Mouse (Mus musculus): Measurements from ENCODE around the gene Cux2. TPM values are rescaled to one million over a fixed set of nuclear protein-coding genes. Genes with fewer than 3 reads are reported as not detected.

The Cux2 gene
- total and polyA plus RNA-seq, 3 experiments: 0.17 TPM; not detected in 2

DNA sequence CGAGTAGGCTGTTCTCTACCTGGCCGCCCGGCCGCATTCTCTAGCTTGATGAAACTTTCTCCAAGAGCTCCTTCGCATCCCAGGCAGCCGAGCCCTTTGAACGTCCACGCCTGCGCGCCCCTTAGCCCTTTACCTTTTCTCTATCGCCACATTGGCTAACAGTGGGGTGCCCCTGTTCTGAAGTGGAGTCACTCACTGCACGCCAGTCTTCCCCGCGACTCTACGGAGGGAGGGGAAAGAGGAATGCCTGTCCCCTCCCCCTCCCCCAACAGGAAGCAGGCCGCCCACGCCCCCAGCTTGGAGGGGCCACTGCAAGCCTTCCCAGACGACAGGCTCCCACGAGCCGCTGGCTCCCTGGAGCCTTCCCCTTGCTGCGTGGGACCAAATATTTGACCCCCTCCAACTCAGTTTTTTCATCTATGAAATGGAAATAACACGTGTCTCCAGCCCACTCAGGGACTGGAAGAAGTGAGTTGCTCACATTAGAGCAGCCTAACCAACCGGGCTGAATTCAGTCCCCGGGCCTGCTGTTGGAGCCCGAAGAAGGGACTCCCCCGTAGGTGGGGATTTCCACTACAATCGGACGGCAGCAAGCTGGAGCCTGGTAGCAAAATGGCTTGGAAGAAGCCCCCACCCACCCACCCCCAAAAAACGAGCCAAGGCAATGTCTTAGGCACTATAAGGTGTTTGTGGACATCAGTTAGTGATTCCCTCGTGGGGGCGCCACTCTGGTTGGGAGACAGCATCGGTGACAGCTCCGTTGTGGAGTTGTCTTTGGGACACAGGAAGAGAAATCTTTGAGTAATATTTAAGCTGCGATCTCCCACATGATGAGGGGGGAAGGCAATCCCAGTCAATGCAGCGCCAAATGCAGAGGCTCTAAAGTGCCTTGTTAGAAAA lies 212.2 kb downstream of the Cux2 start, which contains the start of gene Sh2b3 (continued):
- TF ChIP-seq CHD1 (IDR thresholded peaks at IDR 0.05; ENCODE audit: low read depth, low read length): peak; percentile 84; the same call in 1 of the 2 replicates

DNA sequence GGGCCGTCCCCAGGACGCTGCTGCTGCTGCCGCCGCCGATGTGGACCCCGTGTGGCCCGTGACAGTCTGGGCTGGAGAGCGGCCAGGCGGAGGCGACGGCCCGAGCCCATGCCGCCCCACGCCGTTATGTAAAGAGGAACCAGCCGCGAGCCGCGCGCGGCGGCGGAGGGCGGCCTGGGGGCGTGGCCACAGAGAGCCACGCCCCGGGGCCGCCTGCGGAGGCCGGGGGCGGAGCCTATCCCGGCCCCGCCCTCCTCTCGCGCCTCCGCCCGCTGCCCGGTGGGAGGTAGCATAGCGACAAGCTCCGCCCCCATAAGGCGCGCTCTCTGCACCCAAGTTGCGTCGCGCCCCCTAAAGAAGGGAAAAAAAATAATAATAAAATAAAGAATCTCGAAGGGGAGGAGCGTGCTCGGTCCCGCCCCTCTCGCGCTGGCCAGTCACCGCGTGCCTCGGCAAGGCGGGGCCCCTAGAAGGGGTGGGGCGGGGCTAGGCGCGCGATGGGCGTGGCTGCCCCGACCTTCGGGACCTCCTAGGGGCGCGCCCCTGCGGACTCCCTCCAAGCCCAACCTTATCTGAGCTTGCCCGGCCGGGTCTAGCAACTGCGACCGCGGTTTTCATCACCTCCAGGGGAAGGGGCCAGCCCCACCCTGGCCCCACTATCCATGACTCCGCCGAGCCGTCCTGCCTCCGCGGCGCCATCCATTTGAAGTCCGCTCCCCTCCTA lies 213.0 kb downstream of the Cux2 start:
- peak overlapping the region; percentile 82 for H3K4me2 ChIP-seq (ENCODE audit: insufficient read depth, low read depth, poor library complexity, severe bottlenecking)
- peaks cover 20 to 31% of the 10 kb centered on the region in 2 experiments for H3K4me1 ChIP-seq (ENCODE audit: control insufficient read depth in 1 of 2, insufficient read depth in 2 of 2)
- TF ChIP-seq MYC (IDR thresholded peaks at IDR 0.05; ENCODE audit: low read depth, low read length) (no peak), JUN (IDR thresholded peaks at IDR 0.05; ENCODE audit: insufficient read depth, low read depth, low read length) (no peak), HCFC1 (IDR thresholded peaks at IDR 0.05; ENCODE audit: low read depth, low read length) (no peak), ZNF384 (IDR thresholded peaks at IDR 0.05; ENCODE audit: low read depth, low read length) (peak; percentile 81), ZKSCAN1 (IDR thresholded peaks at IDR 0.05; ENCODE audit: borderline replicate concordance, low read depth, low read length) (no peak), ZMIZ1 (IDR thresholded peaks at IDR 0.05; ENCODE audit: low read depth, low read length) (peak; percentile 92), NELFE (IDR thresholded peaks at IDR 0.05; ENCODE audit: low read depth, low read length) (peak; percentile 93), CHD2 (IDR thresholded peaks at IDR 0.05; ENCODE audit: low read length) (no peak), BHLHE40 (IDR thresholded peaks at IDR 0.05; ENCODE audit: low read depth, low read length) (no peak), RCOR1 (conservative IDR thresholded peaks at IDR 0.05; ENCODE audit: low read depth, low read length) (no peak), POLR2AphosphoS2 (IDR thresholded peaks at IDR 0.05; ENCODE audit: low read depth, low read length) (peak; percentile 71), SIN3A (IDR thresholded peaks at IDR 0.05; ENCODE audit: low read length) (no peak; the same call in 1 of the 2 replicates), UBTF (IDR thresholded peaks at IDR 0.05; ENCODE audit: low read depth, low read length) (no peak; the same call in 1 of the 2 replicates), MAZ (IDR thresholded peaks at IDR 0.05; ENCODE audit: low read depth, low read length) (peak; percentile 85), E2F4 (IDR thresholded peaks at IDR 0.05; ENCODE audit: insufficient replicate concordance, low read depth, low read length) (no peak), CTCF (conservative IDR thresholded peaks at IDR 0.05 in 1 of 2, IDR thresholded peaks at IDR 0.05 in 1 of 2; ENCODE audit: low read depth in 2 of 2, low read length in 2 of 2) (no peak), PAX5 (IDR thresholded peaks at IDR 0.05; ENCODE audit: low read length) (no peak), EP300 (IDR thresholded peaks at IDR 0.05; ENCODE audit: low read length) (no peak), JUND (conservative IDR thresholded peaks at IDR 0.05; ENCODE audit: low read depth, low read length) (no peak), USF1 (IDR thresholded peaks at IDR 0.05; ENCODE audit: low read depth, low read length) (no peak), KAT2A (IDR thresholded peaks at IDR 0.05; ENCODE audit: insufficient replicate concordance, low read length) (no peak), MXI1 (IDR thresholded peaks at IDR 0.05; ENCODE audit: low read depth, low read length) (peak; percentile 46), NRF1 (IDR thresholded peaks at IDR 0.05; ENCODE audit: low read depth, low read length) (0 out of 2 replicates have a peak, but pooled peaks have one; percentile 14), TCF12 (IDR thresholded peaks at IDR 0.05; ENCODE audit: low read depth, low read length) (peak; percentile 76), CHD1 (IDR thresholded peaks at IDR 0.05; ENCODE audit: low read depth, low read length) (no peak), USF2 (conservative IDR thresholded peaks at IDR 0.05; ENCODE audit: low read depth, low read length) (no peak), ETS1 (conservative IDR thresholded peaks at IDR 0.05; ENCODE audit: low read depth, low read length) (no peak), RAD21 (IDR thresholded peaks at IDR 0.05; ENCODE audit: low read depth, low read length) (no peak), POLR2A (IDR thresholded peaks at IDR 0.05; ENCODE audit: low read depth, low read length) (peak; percentile 88), TBP (conservative IDR thresholded peaks at IDR 0.05; ENCODE audit: low read depth, low read length) (0 out of 2 replicates have a peak, but pooled peaks have one; percentile 4), MAX (IDR thresholded peaks at IDR 0.05; ENCODE audit: low read length) (0 out of 2 replicates have a peak, but pooled peaks have one; percentile 32), ELF1 (IDR thresholded peaks at IDR 0.05; ENCODE audit: low read depth, low read length) (no peak), IRF4 (IDR thresholded peaks at IDR 0.05; ENCODE audit: low read depth, low read length) (no peak)
- peak overlapping the region; percentile 94 for H3K27ac ChIP-seq (ENCODE audit: insufficient read depth, low read depth)
- in situ Hi-C loops (cut with MboI; ENCODE audit: low pct_ligation_motif_present, low pct_unique_long_range_greater_than_20kb, low sequenced_read_pairs): no loop called here
- peaks cover 8 to 9% of the 10 kb centered on the region in 2 experiments for H3K36me3 ChIP-seq (replicated peaks in 1 of 2; ENCODE audit: control insufficient read depth in 1 of 2, insufficient read depth in 1 of 2, low read length in 1 of 2)
- peaks cover 38% of the 10 kb centered on the region for H3K79me2 ChIP-seq (replicated peaks; ENCODE audit: control insufficient read depth, extremely low read depth, insufficient read depth, poor library complexity, severe bottlenecking)
- dilution Hi-C loops (cut with MboI; ENCODE audit: extremely low pct_ligation_motif_present, extremely low pct_unique_long_range_greater_than_20kb, low sequenced_read_pairs): no loop called here
- H3K4me3 ChIP-seq (replicated peaks in 1 of 3; ENCODE audit: low read depth in 2 of 3, low read length in 2 of 3, poor library complexity in 1 of 3): peak overlapping the region; percentile 61 to 86 (median 78)
- H3K9me3 ChIP-seq (replicated peaks; ENCODE audit: low read length): peaks cover 8% of the 10 kb centered on the region
- peak; percentile 94 for DNase-seq (ENCODE audit: extremely low read depth)
- H3K27me3 ChIP-seq (replicated peaks): no peaks in the 10 kb centered on the region
- H3K9ac ChIP-seq (ENCODE audit: insufficient read depth, low read depth): peak overlapping the region; percentile 92
